Comparison of ENCODE assay signal across 26 mouse cellular contexts in the genomic region with DNA sequence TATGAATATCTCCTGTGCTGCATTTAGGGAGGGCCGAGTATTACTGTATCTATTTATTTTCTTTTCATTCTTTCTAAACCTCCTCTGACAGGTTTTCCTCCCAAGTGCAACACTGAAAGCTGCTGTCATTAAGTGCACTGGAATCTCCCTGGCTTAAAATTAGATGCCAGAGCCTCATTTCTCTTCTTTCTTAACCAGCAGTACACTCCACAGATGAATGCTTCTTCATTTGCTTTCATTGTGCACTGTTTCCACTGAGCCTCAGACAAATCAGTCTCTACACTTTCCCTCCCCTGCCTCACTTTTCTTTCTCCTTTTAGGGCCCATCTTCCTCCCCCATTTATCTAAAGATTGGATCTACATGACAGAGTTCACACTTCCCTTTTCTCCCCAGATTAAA. TPM values are rescaled to one million over a fixed set of nuclear protein-coding genes. Genes with fewer than 3 reads are reported as not detected.
A peak's percentile ranks its signal among the peaks of the same experiment; 100 is the strongest.
DNase-seq lines count a peak whose midpoint lies in the region; ATAC-seq lines count a peak whose summit lies in the region.
"Had no signal": no experiment of that assay in that cellular context is flagged by ENCODE, and none has a peak within 500 bp of the region (broad histone marks: within the 10 kb centered on the region; RNA-seq: fewer than 3 reads in every experiment).

No protein-coding gene starts in this region.

- WGBS in hindbrain, embryonic 14.5 days, result 70% methylated on average over 1 of the region's 1 CpGs
- 72% methylated on average over 1 of the region's 1 CpGs for WGBS in hindbrain, embryonic 11.5 days
- WGBS in neural tube, embryonic 13.5 days, result 73% methylated on average over 1 of the region's 1 CpGs
- 63% methylated on average over 1 of the region's 1 CpGs for WGBS in neural tube, embryonic 15.5 days

- H3K4me2 ChIP-seq in hindbrain, embryonic 14.5 days (replicated peaks), result no peak overlapping the region
- H3K4me2 ChIP-seq in hindbrain, embryonic 11.5 days (replicated peaks; ENCODE audit: low read depth, low read length), result no peak overlapping the region
- no peak overlapping the region for H3K4me2 ChIP-seq in neural tube, embryonic 13.5 days
- H3K4me2 ChIP-seq in neural tube, embryonic 15.5 days, result no peak overlapping the region
- H3K4me2 ChIP-seq: embryonic facial prominence, embryonic 13.5 days; embryonic facial prominence, embryonic 15.5 days; forebrain, embryonic 12.5 days had no signal

- H3K36me3 ChIP-seq in hindbrain, embryonic 14.5 days (replicated peaks; ENCODE audit: control insufficient read depth, insufficient read depth), result no peaks in the 10 kb centered on the region
- no peaks in the 10 kb centered on the region for H3K36me3 ChIP-seq in hindbrain, embryonic 11.5 days (ENCODE audit: control insufficient read depth, insufficient read depth, low read length)
- H3K36me3 ChIP-seq in neural tube, embryonic 13.5 days, result no peaks in the 10 kb centered on the region
- no peaks in the 10 kb centered on the region for H3K36me3 ChIP-seq in neural tube, embryonic 15.5 days
- H3K36me3 ChIP-seq: embryonic facial prominence, embryonic 13.5 days; embryonic facial prominence, embryonic 15.5 days; forebrain, embryonic 10.5 days; forebrain, embryonic 12.5 days had no signal

- no peak overlapping the region for H3K4me3 ChIP-seq in hindbrain, embryonic 14.5 days (replicated peaks; ENCODE audit: low read length)
- no peak overlapping the region for H3K4me3 ChIP-seq in hindbrain, embryonic 11.5 days (ENCODE audit: low read depth, low read length)
- H3K4me3 ChIP-seq in neural tube, embryonic 13.5 days, result no peak overlapping the region
- H3K4me3 ChIP-seq in neural tube, embryonic 15.5 days (replicated peaks), result no peak overlapping the region
- H3K4me3 ChIP-seq: embryonic facial prominence, embryonic 13.5 days; embryonic facial prominence, embryonic 15.5 days; erythroblast, embryonic 14.5 days; forebrain, embryonic 10.5 days; forebrain, embryonic 12.5 days had no signal

- H3K27me3 ChIP-seq in hindbrain, embryonic 14.5 days (ENCODE audit: control insufficient read depth, insufficient read depth, low read length), result no peaks in the 10 kb centered on the region
- H3K27me3 ChIP-seq in hindbrain, embryonic 11.5 days (ENCODE audit: control insufficient read depth, insufficient read depth, low read length), result no peaks in the 10 kb centered on the region
- no peaks in the 10 kb centered on the region for H3K27me3 ChIP-seq in neural tube, embryonic 13.5 days
- no peaks in the 10 kb centered on the region for H3K27me3 ChIP-seq in neural tube, embryonic 15.5 days (replicated peaks)
- H3K27me3 ChIP-seq: embryonic facial prominence, embryonic 13.5 days; embryonic facial prominence, embryonic 15.5 days; forebrain, embryonic 12.5 days had no signal

- H3K9me3 ChIP-seq in hindbrain, embryonic 14.5 days (ENCODE audit: control insufficient read depth, low read length), result no peaks in the 10 kb centered on the region
- no peaks in the 10 kb centered on the region for H3K9me3 ChIP-seq in hindbrain, embryonic 11.5 days (ENCODE audit: control insufficient read depth, low read length)
- no peaks in the 10 kb centered on the region for H3K9me3 ChIP-seq in neural tube, embryonic 13.5 days
- H3K9me3 ChIP-seq in neural tube, embryonic 15.5 days (replicated peaks), result no peaks in the 10 kb centered on the region
- H3K9me3 ChIP-seq: embryonic facial prominence, embryonic 13.5 days; embryonic facial prominence, embryonic 15.5 days; forebrain, embryonic 10.5 days; forebrain, embryonic 12.5 days had no signal

- H3K9ac ChIP-seq in hindbrain, embryonic 14.5 days, result no peak overlapping the region
- H3K9ac ChIP-seq in hindbrain, embryonic 11.5 days (ENCODE audit: low read depth, low read length), result no peak overlapping the region
- no peak overlapping the region for H3K9ac ChIP-seq in neural tube, embryonic 13.5 days
- no peak overlapping the region for H3K9ac ChIP-seq in neural tube, embryonic 15.5 days (replicated peaks)
- H3K9ac ChIP-seq: embryonic facial prominence, embryonic 13.5 days; embryonic facial prominence, embryonic 15.5 days; forebrain, embryonic 12.5 days had no signal

- peak overlapping the region; percentile 20; the same call in 1 of the 2 replicates for H3K27ac ChIP-seq in hindbrain, embryonic 14.5 days
- H3K27ac ChIP-seq in hindbrain, embryonic 11.5 days (ENCODE audit: low read depth, low read length), result no peak overlapping the region
- H3K27ac ChIP-seq in neural tube, embryonic 13.5 days (replicated peaks), result no peak overlapping the region
- 0 out of 2 replicates have a peak overlapping the region, but pooled peaks have one; percentile 5 for H3K27ac ChIP-seq in neural tube, embryonic 15.5 days (replicated peaks)
- H3K27ac ChIP-seq: embryonic facial prominence, embryonic 13.5 days; embryonic facial prominence, embryonic 15.5 days; forebrain, embryonic 10.5 days; forebrain, embryonic 12.5 days had no signal

- H3K4me1 ChIP-seq in hindbrain, embryonic 14.5 days (replicated peaks; ENCODE audit: control insufficient read depth, insufficient read depth, low read length), result no peaks in the 10 kb centered on the region
- H3K4me1 ChIP-seq in hindbrain, embryonic 11.5 days (replicated peaks; ENCODE audit: control insufficient read depth, insufficient read depth, low read length), result no peaks in the 10 kb centered on the region
- no peaks in the 10 kb centered on the region for H3K4me1 ChIP-seq in neural tube, embryonic 13.5 days (replicated peaks)
- no peaks in the 10 kb centered on the region for H3K4me1 ChIP-seq in neural tube, embryonic 15.5 days
- H3K4me1 ChIP-seq: embryonic facial prominence, embryonic 13.5 days; embryonic facial prominence, embryonic 15.5 days; forebrain, embryonic 10.5 days; forebrain, embryonic 12.5 days had no signal

- no peak for ATAC-seq in hindbrain, embryonic 14.5 days (ENCODE audit: low FRiP score)
- no peak for ATAC-seq in hindbrain, embryonic 11.5 days (ENCODE audit: low FRiP score)
- ATAC-seq in neural tube, embryonic 13.5 days (ENCODE audit: low read depth), result peak; percentile 8; the same call in 1 of the 2 replicates
- peak; percentile 47; the same call in 1 of the 2 replicates for ATAC-seq in neural tube, embryonic 15.5 days (ENCODE audit: low FRiP score)
- ATAC-seq: CD4-positive, CD25-positive, alpha-beta regulatory T cell, adult 4 months; forebrain, embryonic 14.5 days; forebrain, embryonic 16.5 days had no signal

- DNase-seq in hindbrain, embryonic 14.5 days (ENCODE audit: low spot score), result no peak
- DNase-seq in hindbrain, embryonic 11.5 days (ENCODE audit: low spot score), result no peak
- no peak for DNase-seq in neural tube, embryonic 10.5 days (ENCODE audit: extremely low spot score, low spot score)
- no peak for DNase-seq in left cerebral cortex, adult 11 months (ENCODE audit: low spot score)
- DNase-seq: adrenal gland, adult 8-10 months; adrenal gland, postnatal 14 days; adrenal gland, postnatal 36 days; B cell, adult 2 months; cerebellum, adult 11 months; cerebellum, adult 18-20 months; cerebellum, adult 8-10 months; cerebellum, adult 9-11 months; cerebellum, postnatal 14 days; cerebellum, postnatal 36 days; embryo, embryonic 11 days had no signal

RNA-seq across cellular contexts. Expression of gene A730009L09Rik, which starts 44.9 kb away (rescaled TPM):
- polyA plus RNA-seq in hindbrain, embryonic 14.5 days (2014; fragmentation: Nextera tagmentation; extraction: Ambion mirVana), result 0.18 TPM in 1 of 2 replicates, not detected in the other
- not detected in 2 replicates for polyA plus RNA-seq in hindbrain, embryonic 11.5 days (2014; fragmentation: Nextera tagmentation; extraction: Ambion mirVana)
- not detected in 2 replicates for polyA plus RNA-seq in neural tube, embryonic 13.5 days (2015; fragmentation: Nextera tagmentation; extraction: Ambion mirVana)
- 0.41 TPM in 1 of 2 replicates, not detected in the other for polyA plus RNA-seq in neural tube, embryonic 15.5 days (2015; fragmentation: Nextera tagmentation; extraction: Ambion mirVana)
- polyA plus RNA-seq: CD4-positive, CD25-positive, alpha-beta regulatory T cell, adult 4 months; embryonic facial prominence, embryonic 11.5 days; embryonic facial prominence, embryonic 13.5 days; embryonic facial prominence, embryonic 15.5 days; erythroblast, embryonic 14.5 days; forebrain, embryonic 10.5 days; forebrain, embryonic 12.5 days; forebrain, embryonic 14.5 days; forebrain, embryonic 16.5 days had no signal

Comparison
In these comparisons a context has a peak if more than half of its experiments do, and no peak if none do; other contexts are left out.
1. H3K27ac ChIP-seq: peak in hindbrain, embryonic 14.5 days (single experiment) and neural tube, embryonic 15.5 days (single experiment); none in hindbrain, embryonic 11.5 days (single experiment) and neural tube, embryonic 13.5 days (single experiment).
2. ATAC-seq: peak in neural tube, embryonic 13.5 days (single experiment) and neural tube, embryonic 15.5 days (single experiment); none in hindbrain, embryonic 14.5 days (single experiment) and hindbrain, embryonic 11.5 days (single experiment).